Mouse (Mus musculus) ES-E14 (cell line): ENCODE measurements around the gene Mybbp1a.

ENCODE experiments used
- CHD2 ChIP-seq: IDR thresholded peaks from 2 replicates; pipeline ENCODE4 v1.6.1; 2014; ENCODE audit warnings: mild to moderate bottlenecking, low read depth, low read length, inconsistent platforms
- HCFC1 ChIP-seq: IDR thresholded peaks from 2 replicates; pipeline ENCODE4 v1.6.1; 2012; ENCODE audit warnings: low read length, inconsistent platforms, borderline replicate concordance; ENCODE audit not compliant: insufficient read depth
- MAFK ChIP-seq: IDR thresholded peaks from 2 replicates; pipeline ENCODE4 v1.6.1; 2014; ENCODE audit warnings: mild to moderate bottlenecking, low read depth, low read length, inconsistent platforms; ENCODE audit not compliant: insufficient read depth
- ZC3H11A ChIP-seq: IDR thresholded peaks from 2 replicates; pipeline ENCODE4 v1.6.1; 2012; ENCODE audit warnings: low read depth, mild to moderate bottlenecking, inconsistent platforms, low read length, borderline replicate concordance
- ZNF384 ChIP-seq: IDR thresholded peaks from 2 replicates; pipeline ENCODE4 v1.6.1; 2012; ENCODE audit warnings: low read depth, low read length, inconsistent platforms

DNA sequence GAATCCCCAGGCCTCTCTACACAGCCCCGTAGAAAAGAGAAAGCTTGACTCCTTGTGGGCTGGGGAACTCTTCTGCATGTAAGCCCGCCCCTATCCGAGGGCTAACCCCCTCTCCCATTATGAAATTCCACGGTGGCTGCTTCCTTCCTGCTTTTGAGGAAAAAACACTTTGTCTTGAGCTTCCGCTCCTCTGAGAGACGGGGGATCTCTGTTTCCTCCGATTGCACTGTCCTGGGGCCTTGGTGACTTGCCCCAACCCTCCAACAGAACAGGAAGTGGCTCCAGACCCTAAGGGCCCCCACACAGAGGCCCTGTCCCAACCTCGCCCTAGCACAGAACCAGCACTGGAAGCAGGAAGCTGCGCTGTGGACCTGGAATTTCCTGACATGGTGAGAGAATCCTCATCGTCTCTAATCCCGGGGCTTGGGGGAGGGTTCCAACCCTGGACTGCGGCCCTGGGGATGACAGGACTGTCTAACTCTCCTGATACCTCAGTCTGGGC lies 16.9 kb downstream of the Mybbp1a start:
- no peak for TF ChIP-seq CHD2
- no peak for TF ChIP-seq HCFC1
- TF ChIP-seq ZNF384, result no peak
- TF ChIP-seq ZC3H11A, result no peak
- TF ChIP-seq MAFK, result no peak
